Mouse (Mus musculus): ENCODE measurements at regions not wholly inside any gene's neighbourhood (a gene's known extent, or its start where the extent isn't known, plus 50 kb on each side); places are given as distances from the start of the nearest gene placed in this dataset.

DNA sequence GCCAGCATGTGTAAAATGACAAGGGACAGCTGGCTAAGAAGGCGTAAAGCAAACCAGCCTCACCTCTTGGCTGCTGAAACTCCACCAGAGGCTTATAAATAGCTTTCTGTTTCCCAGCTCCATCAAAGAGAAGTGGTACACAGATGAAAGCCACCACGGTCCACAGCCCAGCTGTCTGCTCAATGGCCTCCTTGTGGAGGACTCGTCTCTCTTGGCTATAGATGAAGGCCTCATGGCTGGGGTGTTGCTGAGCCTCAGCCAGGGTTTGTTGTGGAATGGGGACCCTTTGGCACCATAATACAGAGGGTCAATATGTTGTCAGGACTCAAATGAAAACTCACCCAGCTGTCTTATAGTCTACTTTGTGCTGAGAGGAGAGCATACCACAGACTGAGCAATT, 385.1 kb downstream of the Sfmbt2 start:
- Histone ChIP-seq H3K27me3 (replicated peaks) (no peaks in the 10 kb centered on the region), H3K4me3 (no peak overlapping the region), H3K4me2 (no peak overlapping the region), H3K9ac (no peak overlapping the region), H3K36me3 (no peaks in the 10 kb centered on the region), H3K4me1 (no peaks in the 10 kb centered on the region), H3K9me3 (replicated peaks) (no peaks in the 10 kb centered on the region), H3K27ac (no peak overlapping the region)
- ATAC-seq: no peak
- 65% methylated on average over 3 of the region's 3 CpGs for WGBS (ENCODE audit: insufficient replicate concordance)

- Histone ChIP-seq H3K36me3 (no peaks in the 10 kb centered on the region), H3K9ac (no peak overlapping the region), H3K4me3 (no peak overlapping the region), H3K4me2 (no peak overlapping the region), H3K4me1 (no peaks in the 10 kb centered on the region), H3K9me3 (replicated peaks) (no peaks in the 10 kb centered on the region), H3K27ac (no peak overlapping the region), H3K27me3 (replicated peaks) (no peaks in the 10 kb centered on the region)
- ATAC-seq: no peak
- 65% methylated on average over 8 of the region's 8 CpGs for WGBS (ENCODE audit: insufficient replicate concordance)
Measured at GRCm38 (mm10) chr2:10757202-10757840, 387.0 kb downstream of the Sfmbt2 start.

DNA sequence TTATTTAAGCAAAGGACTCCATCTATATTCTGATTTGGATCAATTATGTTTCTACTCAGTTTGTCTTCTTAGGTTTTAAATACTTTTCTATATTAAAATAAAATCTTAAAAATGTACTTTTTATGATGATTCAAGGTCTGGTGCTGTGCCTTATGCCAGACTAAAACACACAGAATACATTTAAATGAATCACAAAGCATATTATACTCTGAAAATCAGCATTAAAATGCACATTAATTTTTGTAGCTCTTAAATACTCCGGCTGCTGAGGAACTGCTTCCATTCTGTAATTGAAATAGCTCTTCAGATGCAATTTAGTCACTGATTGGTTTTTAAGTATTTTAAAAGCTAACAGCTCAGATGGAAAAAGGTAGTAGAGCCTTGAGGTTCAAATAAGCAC, 387.6 kb downstream of the Sfmbt2 start:
- WGBS (ENCODE audit: insufficient replicate concordance): 80% methylated on average over 1 of the region's 1 CpGs
- no peaks in the 10 kb centered on the region for H3K27me3 ChIP-seq (replicated peaks)
- no peak overlapping the region for H3K4me2 ChIP-seq
- no peak overlapping the region for H3K4me3 ChIP-seq
- no peak overlapping the region for H3K27ac ChIP-seq
- H3K9me3 ChIP-seq (replicated peaks): no peaks in the 10 kb centered on the region
- no peak overlapping the region for H3K9ac ChIP-seq
- ATAC-seq: no peak
- no peaks in the 10 kb centered on the region for H3K4me1 ChIP-seq
- H3K36me3 ChIP-seq: no peaks in the 10 kb centered on the region

GRCm38 (mm10) chr2:10762236-10762635, 391.9 kb downstream of the Sfmbt2 start:
- Histone ChIP-seq H3K9me3 (replicated peaks) (no peaks in the 10 kb centered on the region), H3K4me1 (no peaks in the 10 kb centered on the region), H3K27me3 (replicated peaks) (no peaks in the 10 kb centered on the region), H3K4me3 (no peak overlapping the region), H3K27ac (no peak overlapping the region), H3K4me2 (no peak overlapping the region), H3K9ac (no peak overlapping the region), H3K36me3 (no peaks in the 10 kb centered on the region)
- 65% methylated on average over 4 of the region's 4 CpGs for WGBS (ENCODE audit: insufficient replicate concordance)
- ATAC-seq: no peak

- Histone ChIP-seq H3K36me3 (no peaks in the 10 kb centered on the region), H3K9me3 (replicated peaks) (no peaks in the 10 kb centered on the region), H3K27me3 (replicated peaks) (no peaks in the 10 kb centered on the region), H3K4me1 (no peaks in the 10 kb centered on the region), H3K4me2 (no peak overlapping the region), H3K27ac (no peak overlapping the region), H3K4me3 (no peak overlapping the region), H3K9ac (no peak overlapping the region)
- ATAC-seq: no peak
- 37% methylated on average over 7 of the region's 7 CpGs for WGBS (ENCODE audit: insufficient replicate concordance)
Measured at GRCm38 (mm10) chr2:10783071-10783470, 388.8 kb upstream of the Prkcq start.

DNA sequence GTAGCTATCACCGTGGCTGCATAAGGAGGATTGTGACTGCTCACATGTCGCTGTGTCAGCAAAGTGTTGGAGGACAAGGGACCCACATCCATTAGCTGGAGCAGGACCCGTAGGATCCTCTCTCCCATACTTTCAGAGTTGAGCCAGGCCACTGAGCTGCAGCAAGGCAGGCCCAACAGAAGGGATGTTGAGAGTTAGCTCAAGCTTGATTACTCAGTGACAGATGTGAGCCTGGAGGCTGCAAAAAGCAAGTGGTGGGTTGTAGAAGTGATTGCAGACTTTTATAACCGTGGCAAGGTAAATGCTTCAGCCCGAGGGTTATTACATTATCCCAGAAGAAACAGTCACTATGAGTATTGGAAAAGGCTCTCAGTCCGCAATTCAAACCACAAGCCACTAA, 388.3 kb upstream of the Prkcq start:
- WGBS (ENCODE audit: insufficient replicate concordance): 64% methylated on average over 6 of the region's 6 CpGs
- Histone ChIP-seq H3K4me3 (no peak overlapping the region), H3K27me3 (replicated peaks) (no peaks in the 10 kb centered on the region), H3K36me3 (no peaks in the 10 kb centered on the region), H3K4me2 (no peak overlapping the region), H3K9me3 (replicated peaks) (no peaks in the 10 kb centered on the region), H3K27ac (no peak overlapping the region), H3K4me1 (no peaks in the 10 kb centered on the region), H3K9ac (no peak overlapping the region)
- no peak for ATAC-seq

- no peak overlapping the region for H3K4me3 ChIP-seq
- no peaks in the 10 kb centered on the region for H3K9me3 ChIP-seq (replicated peaks)
- no peak overlapping the region for H3K9ac ChIP-seq
- no peaks in the 10 kb centered on the region for H3K36me3 ChIP-seq
- no peaks in the 10 kb centered on the region for H3K27me3 ChIP-seq (replicated peaks)
- no peaks in the 10 kb centered on the region for H3K4me1 ChIP-seq
- H3K27ac ChIP-seq: no peak overlapping the region
- no peak overlapping the region for H3K4me2 ChIP-seq
- no peak for ATAC-seq
- WGBS (ENCODE audit: insufficient replicate concordance): 24% methylated on average over 1 of the region's 2 CpGs
Measured at GRCm38 (mm10) chr2:10784266-10784665, 387.6 kb upstream of the Prkcq start.

DNA sequence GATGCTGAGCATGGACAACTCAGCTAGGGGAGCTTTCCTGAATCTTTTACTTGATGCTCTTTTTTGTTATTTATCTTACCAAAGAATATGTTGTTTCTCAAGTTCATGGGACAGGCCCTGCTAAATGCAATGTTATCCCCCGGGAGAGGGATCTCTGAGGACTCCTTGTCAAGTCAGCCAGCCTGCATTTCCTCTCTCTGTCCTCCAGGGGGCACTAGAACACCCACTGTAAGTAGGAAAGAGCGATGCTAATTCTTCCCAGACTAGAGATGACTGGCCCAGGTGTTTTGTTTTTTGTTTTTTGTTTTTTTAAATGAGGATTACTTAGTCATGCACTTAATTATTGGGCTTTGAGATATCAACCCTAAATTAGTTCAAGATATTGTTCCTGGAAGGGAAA, 386.8 kb upstream of the Prkcq start:
- no peak for ATAC-seq
- no peaks in the 10 kb centered on the region for H3K4me1 ChIP-seq
- no peak overlapping the region for H3K4me2 ChIP-seq
- H3K9ac ChIP-seq: no peak overlapping the region
- H3K36me3 ChIP-seq: no peaks in the 10 kb centered on the region
- no peak overlapping the region for H3K27ac ChIP-seq
- H3K27me3 ChIP-seq (replicated peaks): no peaks in the 10 kb centered on the region
- H3K9me3 ChIP-seq (replicated peaks): no peaks in the 10 kb centered on the region
- no peak overlapping the region for H3K4me3 ChIP-seq
- 9% methylated on average over 2 of the region's 2 CpGs for WGBS (ENCODE audit: insufficient replicate concordance)

- no peak overlapping the region for H3K4me3 ChIP-seq
- no peak for ATAC-seq
- no peaks in the 10 kb centered on the region for H3K9me3 ChIP-seq (replicated peaks)
- no peak overlapping the region for H3K9ac ChIP-seq
- H3K36me3 ChIP-seq: no peaks in the 10 kb centered on the region
- no peaks in the 10 kb centered on the region for H3K27me3 ChIP-seq (replicated peaks)
- no peak overlapping the region for H3K4me2 ChIP-seq
- 70% methylated on average over 1 of the region's 1 CpGs for WGBS (ENCODE audit: insufficient replicate concordance)
- no peaks in the 10 kb centered on the region for H3K4me1 ChIP-seq
- H3K27ac ChIP-seq: no peak overlapping the region
Measured at GRCm38 (mm10) chr2:10788509-10788908, 383.4 kb upstream of the Prkcq start.

DNA sequence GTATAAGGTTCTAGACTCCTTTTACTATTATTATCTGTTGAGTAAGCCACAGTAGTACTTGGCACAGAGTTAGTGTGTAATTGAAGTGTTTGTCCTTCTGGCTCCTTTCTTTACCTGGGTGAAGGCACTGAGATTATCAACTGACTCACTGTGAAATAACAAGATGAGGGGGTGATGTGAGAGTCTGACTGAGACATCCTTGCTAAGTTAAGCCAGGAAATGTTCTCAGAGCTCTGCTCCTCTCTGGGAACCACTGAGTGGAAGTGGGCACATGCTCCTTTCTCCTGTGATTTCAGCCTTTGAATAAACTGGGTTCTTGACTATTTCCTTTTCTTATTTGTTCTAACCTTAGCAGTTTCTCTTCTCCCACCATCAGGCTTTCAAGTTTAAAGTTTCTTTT, 380.7 kb upstream of the Prkcq start:
- Histone ChIP-seq H3K27me3 (replicated peaks) (no peaks in the 10 kb centered on the region), H3K4me1 (no peaks in the 10 kb centered on the region), H3K4me3 (no peak overlapping the region), H3K9ac (no peak overlapping the region), H3K27ac (no peak overlapping the region), H3K36me3 (no peaks in the 10 kb centered on the region), H3K4me2 (no peak overlapping the region), H3K9me3 (replicated peaks) (no peaks in the 10 kb centered on the region)
- ATAC-seq: no peak

- Histone ChIP-seq H3K4me3 (no peak overlapping the region), H3K36me3 (no peaks in the 10 kb centered on the region)
- WGBS (ENCODE audit: insufficient replicate concordance): 9% methylated on average over 2 of the region's 2 CpGs
Measured at GRCm38 (mm10) chr2:10816374-10816773, 355.5 kb upstream of the Prkcq start.

DNA sequence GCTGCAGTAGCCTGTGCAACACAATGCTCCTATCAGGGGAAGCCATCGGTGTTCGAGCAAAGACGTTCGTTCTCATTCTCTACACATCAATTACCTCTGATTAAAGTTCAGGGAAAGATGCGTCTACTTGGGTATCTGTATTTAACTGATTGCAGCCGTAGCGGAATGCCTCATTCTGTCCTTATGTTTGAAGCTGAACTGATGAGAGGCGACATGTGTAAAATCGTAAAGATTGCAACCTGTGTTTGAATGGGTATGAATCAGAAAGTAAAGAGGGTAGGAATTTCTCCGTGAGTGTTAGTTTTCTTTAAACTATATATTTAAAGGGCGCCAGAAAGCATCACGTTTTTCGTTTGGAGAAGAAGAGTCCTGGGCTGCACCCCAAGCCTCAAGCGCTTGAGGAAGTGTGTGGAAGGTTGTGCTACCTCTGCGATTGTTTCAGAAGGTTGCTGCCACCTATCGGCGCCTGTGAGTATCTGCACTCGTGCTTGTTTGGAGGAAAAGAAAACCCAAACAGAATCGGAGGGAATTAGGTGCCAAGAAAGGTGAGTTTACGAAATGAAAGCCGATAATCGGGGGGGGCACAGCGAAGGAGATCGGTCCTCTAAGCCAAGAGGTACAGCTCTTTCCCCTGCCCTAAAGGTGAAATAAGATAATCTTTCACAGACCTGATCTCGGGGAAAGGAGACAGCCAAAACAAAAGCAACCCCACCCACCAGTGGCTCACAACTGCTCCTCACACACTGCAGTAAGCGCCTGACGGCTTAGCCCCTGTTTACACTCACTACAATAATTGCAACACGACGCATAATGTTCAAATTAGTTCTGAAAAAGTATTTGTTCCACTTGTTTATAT, 346.4 kb upstream of the Prkcq start:
- peak overlapping the region; percentile 27; the same call in 1 of the 2 replicates for H3K9ac ChIP-seq
- no peak overlapping the region for H3K27ac ChIP-seq
- H3K4me3 ChIP-seq: peak overlapping the region; percentile 51
- H3K27me3 ChIP-seq (replicated peaks): no peaks in the 10 kb centered on the region
- H3K9me3 ChIP-seq (replicated peaks): no peaks in the 10 kb centered on the region
- 29% methylated on average over 29 of the region's 29 CpGs for WGBS (ENCODE audit: insufficient replicate concordance)
- no peaks in the 10 kb centered on the region for H3K4me1 ChIP-seq
- no peaks in the 10 kb centered on the region for H3K36me3 ChIP-seq
- H3K4me2 ChIP-seq: peak overlapping the region; percentile 61
- no peak for ATAC-seq

More at GRCm38 (mm10) chr2:10816374-10816773, 355.5 kb upstream of the Prkcq start:
- Histone ChIP-seq H3K4me2 (no peak overlapping the region), H3K27me3 (replicated peaks) (no peaks in the 10 kb centered on the region), H3K9ac (no peak overlapping the region), H3K4me1 (no peaks in the 10 kb centered on the region), H3K27ac (no peak overlapping the region), H3K9me3 (replicated peaks) (no peaks in the 10 kb centered on the region)
- no peak for ATAC-seq
